Mouse (Mus musculus) hindbrain, embryonic 10.5 days (tissue): ENCODE results near the gene Ormdl3. TPM values are rescaled to one million over a fixed set of nuclear protein-coding genes. Genes with fewer than 3 reads are reported as not detected.

Experiments
- DNase-seq: peaks from one replicate; pipeline ENCODE4 v3.0.0-alpha.2; 2017; ENCODE audit warnings: low spot score
- H3K27ac ChIP-seq: fragments of 300-500 bp; sonication (generic); 2 replicates; pipeline ENCODE4 v1.5.1; 2016; ENCODE audit warnings: mild to moderate bottlenecking, moderate library complexity
- H3K27me3 ChIP-seq: fragments of 300-500 bp; sonication (generic); 2 replicates; pipeline ENCODE4 v1.6.1; 2016; ENCODE audit warnings: mild to moderate bottlenecking; ENCODE audit not compliant: poor library complexity, insufficient read depth, severe bottlenecking
- H3K36me3 ChIP-seq: fragments of 300-500 bp; sonication (generic); 2 replicates; pipeline ENCODE4 v1.6.1; 2016; ENCODE audit warnings: mild to moderate bottlenecking, moderate library complexity
- H3K4me1 ChIP-seq: fragments of 300-500 bp; sonication (generic); replicated peaks from 2 replicates; pipeline ENCODE4 v1.6.1; 2016; ENCODE audit warnings: mild to moderate bottlenecking
- H3K4me3 ChIP-seq: fragments of 300-500 bp; sonication (generic); 2 replicates; pipeline ENCODE4 v1.5.1; 2016; ENCODE audit warnings: mild to moderate bottlenecking, moderate library complexity
- H3K9me3 ChIP-seq: fragments of 300-500 bp; sonication (generic); 2 replicates; pipeline ENCODE4 v1.6.1; 2016; ENCODE audit warnings: mild to moderate bottlenecking, moderate library complexity
- WGBS: fragments of 180-500 bp; shearing (Covaris S2); methylation state at CpG from one replicate; pipeline ENCODE4 v1.1.7; 2016; 5-methylcytosine and 5-hydroxymethylcytosine counted together
- polyA plus RNA-seq: library from polyadenylated mRNA; unstranded; fragments of >200 nt; fragmentation: Nextera tagmentation; extraction: Ambion mirVana; gene quantifications from 2 replicates; pipeline ENCODE4 v1.2.1, GENCODE M21; 2016

Ormdl3 gene
- polyA plus RNA-seq, 1 experiment from 2014 or later: 59.4 TPM

- 93% methylated on average over 6 of the region's 6 CpGs for WGBS
- no peak overlapping the region for H3K27ac ChIP-seq
- H3K9me3 ChIP-seq: no peaks in the 10 kb centered on the region
- DNase-seq: no peak
- H3K4me3 ChIP-seq: peak overlapping the region; percentile 90
- no peaks in the 10 kb centered on the region for H3K27me3 ChIP-seq
- peaks cover 56% of the 10 kb centered on the region for H3K4me1 ChIP-seq
- H3K36me3 ChIP-seq: peaks cover 45% of the 10 kb centered on the region
Measured at GRCm38 (mm10) chr11:98584629-98585177, 2.5 kb downstream of the Ormdl3 start.

GRCm38 (mm10) chr11:98584146-98584545 lies 3.0 kb downstream of the Ormdl3 start:
- H3K4me1 ChIP-seq: peaks cover 55% of the 10 kb centered on the region
- H3K4me3 ChIP-seq: no peak overlapping the region
- WGBS: 64% methylated on average over 1 of the region's 1 CpGs
- no peaks in the 10 kb centered on the region for H3K27me3 ChIP-seq
- H3K9me3 ChIP-seq: no peaks in the 10 kb centered on the region
- DNase-seq: no peak
- peaks cover 45% of the 10 kb centered on the region for H3K36me3 ChIP-seq
- H3K27ac ChIP-seq: no peak overlapping the region; the same call in 1 of the 2 replicates

- peak overlapping the region; percentile 56; the same call in 1 of the 2 replicates for H3K27ac ChIP-seq
- WGBS: 42% methylated on average over 3 of the region's 3 CpGs
Measured at GRCm38 (mm10) chr11:98583571-98583970, 3.6 kb downstream of the Ormdl3 start.

GRCm38 (mm10) chr11:98583265-98583552 lies 4.0 kb downstream of the Ormdl3 start:
- peaks cover 46% of the 10 kb centered on the region for H3K4me1 ChIP-seq
- peaks cover 45% of the 10 kb centered on the region for H3K36me3 ChIP-seq
- peak overlapping the region; percentile 56; the same call in 1 of the 2 replicates for H3K27ac ChIP-seq
- no peaks in the 10 kb centered on the region for H3K9me3 ChIP-seq
- no peak for DNase-seq
- 0 out of 2 replicates have a peak overlapping the region, but pooled peaks have one; percentile 6 for H3K4me3 ChIP-seq
- no peaks in the 10 kb centered on the region for H3K27me3 ChIP-seq
- 94% methylated on average over 3 of the region's 3 CpGs for WGBS

More at GRCm38 (mm10) chr11:98583571-98583970, 3.6 kb downstream of the Ormdl3 start:
- Histone ChIP-seq H3K27me3 (no peaks in the 10 kb centered on the region), H3K4me1 (peaks cover 49% of the 10 kb centered on the region), H3K36me3 (peaks cover 45% of the 10 kb centered on the region), H3K9me3 (no peaks in the 10 kb centered on the region), H3K4me3 (0 out of 2 replicates have a peak overlapping the region, but pooled peaks have one; percentile 6)
- no peak for DNase-seq

- DNase-seq: no peak
- Histone ChIP-seq H3K27ac (peak overlapping the region; percentile 50; the same call in 1 of the 2 replicates), H3K27me3 (no peaks in the 10 kb centered on the region), H3K4me3 (no peak overlapping the region), H3K4me1 (peaks cover 41% of the 10 kb centered on the region), H3K36me3 (peaks cover 45% of the 10 kb centered on the region), H3K9me3 (no peaks in the 10 kb centered on the region)
- WGBS: 85% methylated on average over 12 of the region's 12 CpGs
Measured at GRCm38 (mm10) chr11:98582551-98583264, 4.5 kb downstream of the Ormdl3 start.

GRCm38 (mm10) chr11:98582030-98582388 lies 5.2 kb downstream of the Ormdl3 start:
- peaks cover 34% of the 10 kb centered on the region for H3K4me1 ChIP-seq
- DNase-seq: no peak
- WGBS: 85% methylated on average over 8 of the region's 8 CpGs
- peak overlapping the region; percentile 50; the same call in 1 of the 2 replicates for H3K27ac ChIP-seq
- no peak overlapping the region for H3K4me3 ChIP-seq
- H3K36me3 ChIP-seq: peaks cover 45% of the 10 kb centered on the region
- no peaks in the 10 kb centered on the region for H3K9me3 ChIP-seq
- H3K27me3 ChIP-seq: no peaks in the 10 kb centered on the region

- Histone ChIP-seq H3K27ac (peak overlapping the region; percentile 53; the same call in 1 of the 2 replicates), H3K4me3 (no peak overlapping the region), H3K36me3 (peaks cover 45% of the 10 kb centered on the region), H3K9me3 (no peaks in the 10 kb centered on the region), H3K4me1 (peaks cover 31% of the 10 kb centered on the region), H3K27me3 (no peaks in the 10 kb centered on the region)
- no peak for DNase-seq
- WGBS: 69% methylated on average over 17 of the region's 17 CpGs
Measured at GRCm38 (mm10) chr11:98581286-98582029, 5.7 kb downstream of the Ormdl3 start.

GRCm38 (mm10) chr11:98580301-98581121 lies 6.7 kb downstream of the Ormdl3 start:
- no peak for DNase-seq
- no peaks in the 10 kb centered on the region for H3K9me3 ChIP-seq
- peak overlapping the region; percentile 20 for H3K4me3 ChIP-seq
- peaks cover 22% of the 10 kb centered on the region for H3K4me1 ChIP-seq
- WGBS: 83% methylated on average over 16 of the region's 16 CpGs
- no peaks in the 10 kb centered on the region for H3K27me3 ChIP-seq
- peak overlapping the region; percentile 53; the same call in 1 of the 2 replicates for H3K27ac ChIP-seq
- H3K36me3 ChIP-seq: peaks cover 45% of the 10 kb centered on the region

GRCm38 (mm10) chr11:98577776-98578175 lies 9.4 kb downstream of the Ormdl3 start:
- WGBS: 90% methylated on average over 5 of the region's 5 CpGs
- H3K36me3 ChIP-seq: peaks cover 29% of the 10 kb centered on the region
- no peaks in the 10 kb centered on the region for H3K27me3 ChIP-seq
- H3K9me3 ChIP-seq: no peaks in the 10 kb centered on the region
- no peak overlapping the region for H3K4me3 ChIP-seq
- H3K4me1 ChIP-seq: 0 out of 2 replicates have a peak, but pooled peaks cover 9% of the 10 kb centered on the region
- H3K27ac ChIP-seq: no peak overlapping the region
- DNase-seq: no peak

- Histone ChIP-seq H3K27ac (no peak overlapping the region), H3K36me3 (no peaks in the 10 kb centered on the region), H3K4me3 (no peak overlapping the region), H3K9me3 (no peaks in the 10 kb centered on the region), H3K27me3 (no peaks in the 10 kb centered on the region), H3K4me1 (no peaks in the 10 kb centered on the region)
- DNase-seq: no peak
- 80% methylated on average over 6 of the region's 6 CpGs for WGBS
Measured at GRCm38 (mm10) chr11:98569461-98569860, 17.7 kb downstream of the Ormdl3 start.

GRCm38 (mm10) chr11:98568326-98568725 lies 18.8 kb downstream of the Ormdl3 start:
- Histone ChIP-seq H3K36me3 (no peaks in the 10 kb centered on the region), H3K4me1 (no peaks in the 10 kb centered on the region), H3K27me3 (no peaks in the 10 kb centered on the region), H3K27ac (no peak overlapping the region), H3K4me3 (no peak overlapping the region), H3K9me3 (no peaks in the 10 kb centered on the region)
- no peak for DNase-seq
- 86% methylated on average over 8 of the region's 8 CpGs for WGBS

- H3K27ac ChIP-seq: no peak overlapping the region
- peaks cover 7% of the 10 kb centered on the region; the same call in 1 of the 2 replicates for H3K4me1 ChIP-seq
- 80% methylated on average over 13 of the region's 13 CpGs for WGBS
- no peak overlapping the region for H3K4me3 ChIP-seq
- H3K36me3 ChIP-seq: no peaks in the 10 kb centered on the region
- no peaks in the 10 kb centered on the region for H3K27me3 ChIP-seq
- no peak for DNase-seq
- H3K9me3 ChIP-seq: no peaks in the 10 kb centered on the region
Measured at GRCm38 (mm10) chr11:98563921-98564414, 23.2 kb downstream of the Ormdl3 start.
